Mouse (Mus musculus): ENCODE results near the gene Foxp1.

Foxp1 gene

GRCm38 (mm10) chr6:99385059-99385604 is 137.4 kb downstream of the Foxp1 start:
- H3K36me3 ChIP-seq (ENCODE audit: control insufficient read depth, insufficient read depth, low read length, poor library complexity, severe bottlenecking) = no peaks in the 10 kb centered on the region
- DNase-seq (ENCODE audit: low read depth, low spot score) = peak; percentile 59
- no peaks in the 10 kb centered on the region for H3K27me3 ChIP-seq (ENCODE audit: control insufficient read depth, insufficient read depth, low read length, poor library complexity, severe bottlenecking)

GRCm38 (mm10) chr6:99383846-99384472 is 138.6 kb downstream of the Foxp1 start:
- no peak for DNase-seq (ENCODE audit: low read depth, low spot score)
- Histone ChIP-seq H3K36me3 (ENCODE audit: control insufficient read depth, insufficient read depth, low read length, poor library complexity, severe bottlenecking) (no peaks in the 10 kb centered on the region), H3K27me3 (ENCODE audit: control insufficient read depth, insufficient read depth, low read length, poor library complexity, severe bottlenecking) (no peaks in the 10 kb centered on the region)

- peak; percentile 30 for DNase-seq (ENCODE audit: low read depth, low spot score)
- Histone ChIP-seq H3K27me3 (ENCODE audit: control insufficient read depth, insufficient read depth, low read length, poor library complexity, severe bottlenecking) (no peaks in the 10 kb centered on the region), H3K36me3 (ENCODE audit: control insufficient read depth, insufficient read depth, low read length, poor library complexity, severe bottlenecking) (no peaks in the 10 kb centered on the region)
Observed at GRCm38 (mm10) chr6:99380146-99380545, 142.4 kb downstream of the Foxp1 start.

- no peak for DNase-seq (ENCODE audit: low read depth, low spot score)
- Histone ChIP-seq H3K36me3 (ENCODE audit: control insufficient read depth, insufficient read depth, low read length, poor library complexity, severe bottlenecking) (no peaks in the 10 kb centered on the region), H3K27me3 (ENCODE audit: control insufficient read depth, insufficient read depth, low read length, poor library complexity, severe bottlenecking) (no peaks in the 10 kb centered on the region)
Observed at GRCm38 (mm10) chr6:99378997-99379710, 143.4 kb downstream of the Foxp1 start.

GRCm38 (mm10) chr6:99377716-99378115 is 144.8 kb downstream of the Foxp1 start:
- Histone ChIP-seq H3K27me3 (ENCODE audit: control insufficient read depth, insufficient read depth, low read length, poor library complexity, severe bottlenecking) (no peaks in the 10 kb centered on the region), H3K36me3 (ENCODE audit: control insufficient read depth, insufficient read depth, low read length, poor library complexity, severe bottlenecking) (no peaks in the 10 kb centered on the region)
- no peak for DNase-seq (ENCODE audit: low read depth, low spot score)

GRCm38 (mm10) chr6:99377131-99377530 is 145.4 kb downstream of the Foxp1 start:
- no peaks in the 10 kb centered on the region for H3K36me3 ChIP-seq (ENCODE audit: control insufficient read depth, insufficient read depth, low read length, poor library complexity, severe bottlenecking)
- peak; percentile 32 for DNase-seq (ENCODE audit: low read depth, low spot score)
- no peaks in the 10 kb centered on the region for H3K27me3 ChIP-seq (ENCODE audit: control insufficient read depth, insufficient read depth, low read length, poor library complexity, severe bottlenecking)

- no peaks in the 10 kb centered on the region for H3K27me3 ChIP-seq (ENCODE audit: control insufficient read depth, insufficient read depth, low read length, poor library complexity, severe bottlenecking)
- H3K36me3 ChIP-seq (ENCODE audit: control insufficient read depth, insufficient read depth, low read length, poor library complexity, severe bottlenecking) = no peaks in the 10 kb centered on the region
- no peak for DNase-seq (ENCODE audit: low read depth, low spot score)
Observed at GRCm38 (mm10) chr6:99376721-99377120, 145.8 kb downstream of the Foxp1 start.

- DNase-seq (ENCODE audit: low read depth, low spot score) = peak; percentile 68
- Histone ChIP-seq H3K36me3 (ENCODE audit: control insufficient read depth, insufficient read depth, low read length, poor library complexity, severe bottlenecking) (no peaks in the 10 kb centered on the region), H3K27me3 (ENCODE audit: control insufficient read depth, insufficient read depth, low read length, poor library complexity, severe bottlenecking) (no peaks in the 10 kb centered on the region)
Observed at GRCm38 (mm10) chr6:99375865-99376264, 146.7 kb downstream of the Foxp1 start.

- H3K36me3 ChIP-seq (ENCODE audit: control insufficient read depth, insufficient read depth, low read length, poor library complexity, severe bottlenecking) = no peaks in the 10 kb centered on the region
- H3K27me3 ChIP-seq (ENCODE audit: control insufficient read depth, insufficient read depth, low read length, poor library complexity, severe bottlenecking) = no peaks in the 10 kb centered on the region
- DNase-seq (ENCODE audit: low read depth, low spot score) = peak; percentile 67
Observed at GRCm38 (mm10) chr6:99375376-99375775, 147.1 kb downstream of the Foxp1 start.

- no peaks in the 10 kb centered on the region for H3K36me3 ChIP-seq (ENCODE audit: control insufficient read depth, insufficient read depth, low read length, poor library complexity, severe bottlenecking)
- peak; percentile 79 for DNase-seq (ENCODE audit: low read depth, low spot score)
- no peaks in the 10 kb centered on the region for H3K27me3 ChIP-seq (ENCODE audit: control insufficient read depth, insufficient read depth, low read length, poor library complexity, severe bottlenecking)
Observed at GRCm38 (mm10) chr6:99374448-99375271, 147.9 kb downstream of the Foxp1 start.

GRCm38 (mm10) chr6:99372427-99372826 is 150.1 kb downstream of the Foxp1 start:
- DNase-seq (ENCODE audit: low read depth, low spot score) = peak; percentile 17
- H3K36me3 ChIP-seq (ENCODE audit: control insufficient read depth, insufficient read depth, low read length, poor library complexity, severe bottlenecking) = no peaks in the 10 kb centered on the region

GRCm38 (mm10) chr6:99372016-99372415 is 150.5 kb downstream of the Foxp1 start:
- Histone ChIP-seq H3K27me3 (ENCODE audit: control insufficient read depth, insufficient read depth, low read length, poor library complexity, severe bottlenecking) (no peaks in the 10 kb centered on the region), H3K36me3 (ENCODE audit: control insufficient read depth, insufficient read depth, low read length, poor library complexity, severe bottlenecking) (no peaks in the 10 kb centered on the region)
- DNase-seq (ENCODE audit: low read depth, low spot score) = no peak

More at GRCm38 (mm10) chr6:99372427-99372826, 150.1 kb downstream of the Foxp1 start:
- no peaks in the 10 kb centered on the region for H3K27me3 ChIP-seq (ENCODE audit: control insufficient read depth, insufficient read depth, low read length, poor library complexity, severe bottlenecking)

GRCm38 (mm10) chr6:99369931-99370330 is 152.6 kb downstream of the Foxp1 start:
- H3K36me3 ChIP-seq (ENCODE audit: control insufficient read depth, insufficient read depth, low read length, poor library complexity, severe bottlenecking) = no peaks in the 10 kb centered on the region
- H3K27me3 ChIP-seq (ENCODE audit: control insufficient read depth, insufficient read depth, low read length, poor library complexity, severe bottlenecking) = no peaks in the 10 kb centered on the region
- DNase-seq (ENCODE audit: low read depth, low spot score) = no peak

GRCm38 (mm10) chr6:99369156-99369555 is 153.4 kb downstream of the Foxp1 start:
- no peaks in the 10 kb centered on the region for H3K27me3 ChIP-seq (ENCODE audit: control insufficient read depth, insufficient read depth, low read length, poor library complexity, severe bottlenecking)
- no peak for DNase-seq (ENCODE audit: low read depth, low spot score)
- H3K36me3 ChIP-seq (ENCODE audit: control insufficient read depth, insufficient read depth, low read length, poor library complexity, severe bottlenecking) = no peaks in the 10 kb centered on the region

Measured in splenic B cell, adult 2 months (primary cell).